Mouse (Mus musculus) embryonic fibroblast, embryonic 13.5 days (primary cell): ENCODE measurements around the gene Lmln.

ENCODE experiments used
- CTCF ChIP-seq: IDR thresholded peaks from 2 replicates; pipeline ENCODE4 v1.5.1; 2011; ENCODE audit warnings: mild to moderate bottlenecking, control low read depth, low read length, moderate library complexity, borderline replicate concordance; ENCODE audit not compliant: insufficient read depth
- POLR2A ChIP-seq: IDR thresholded peaks from 2 replicates; pipeline ENCODE4 v1.6.1; 2011; ENCODE audit warnings: low read depth, mild to moderate bottlenecking, control low read depth, low read length, moderate library complexity

DNA sequence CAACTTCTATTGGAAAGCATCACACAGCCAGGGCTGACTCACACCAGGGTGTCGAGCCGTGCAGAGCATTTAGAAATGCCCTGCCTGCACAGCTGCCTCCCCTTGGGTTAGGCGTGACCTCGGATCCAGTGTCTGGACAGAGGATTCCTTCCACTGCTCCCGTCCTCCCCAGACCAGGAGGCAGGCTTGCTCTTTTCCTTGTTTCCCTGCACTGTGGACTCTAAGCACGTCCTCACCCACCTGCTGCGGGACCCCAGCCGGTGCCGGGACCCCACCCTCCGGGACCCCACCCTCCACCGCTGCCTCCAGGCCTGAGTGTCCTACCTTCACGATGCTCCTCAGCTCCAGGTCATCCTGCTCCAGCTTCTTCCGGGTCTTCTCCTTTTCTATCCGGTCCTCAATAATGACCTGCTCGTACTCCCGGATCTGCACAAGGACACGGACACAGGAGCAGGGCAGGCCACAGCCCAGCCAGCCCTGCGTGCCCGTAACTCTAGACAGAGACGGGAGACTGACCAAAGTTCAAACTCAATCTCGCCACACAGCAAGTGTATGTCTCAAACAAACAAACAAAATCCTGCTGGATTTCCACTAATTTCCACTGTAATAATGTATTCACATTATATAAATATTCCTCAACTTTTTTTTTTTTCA lies 43.1 kb upstream of the Lmln start:
- TF ChIP-seq POLR2A: no peak
- TF ChIP-seq CTCF: no peak
